Mouse (Mus musculus) ES-E14 (cell line): ENCODE data around the gene Mkks.

ENCODE experiments used
- CHD2 ChIP-seq: IDR thresholded peaks from 2 replicates; pipeline ENCODE4 v1.6.1; 2014; ENCODE audit warnings: mild to moderate bottlenecking, low read depth, low read length, inconsistent platforms
- MAFK ChIP-seq: IDR thresholded peaks from 2 replicates; pipeline ENCODE4 v1.6.1; 2014; ENCODE audit warnings: mild to moderate bottlenecking, low read depth, low read length, inconsistent platforms; ENCODE audit not compliant: insufficient read depth

DNA sequence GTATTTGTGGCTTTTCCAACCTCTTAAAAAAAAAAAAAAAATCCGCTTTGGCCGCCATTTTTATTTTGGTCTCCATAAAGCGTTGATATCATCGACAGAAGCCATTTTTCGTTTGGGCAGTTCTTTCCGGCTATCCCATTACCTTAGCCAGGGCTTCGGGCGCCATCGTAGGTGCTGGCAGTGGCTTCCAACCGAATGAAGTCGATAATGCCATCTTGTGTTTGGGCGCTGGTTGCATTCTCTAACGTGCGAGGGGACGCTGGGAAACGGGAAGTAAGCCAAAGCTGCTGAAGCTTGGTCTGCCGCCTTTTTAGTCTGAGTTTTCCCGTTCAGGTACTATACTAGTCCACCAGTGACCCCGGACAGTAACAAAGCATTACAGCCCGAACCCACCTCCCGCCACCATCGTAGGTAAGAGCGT lies 772 bp upstream of the Mkks start:
- TF ChIP-seq CHD2, result no peak
- TF ChIP-seq MAFK, result no peak
